Mouse (Mus musculus): ENCODE results near the gene Spock3.

DNA sequence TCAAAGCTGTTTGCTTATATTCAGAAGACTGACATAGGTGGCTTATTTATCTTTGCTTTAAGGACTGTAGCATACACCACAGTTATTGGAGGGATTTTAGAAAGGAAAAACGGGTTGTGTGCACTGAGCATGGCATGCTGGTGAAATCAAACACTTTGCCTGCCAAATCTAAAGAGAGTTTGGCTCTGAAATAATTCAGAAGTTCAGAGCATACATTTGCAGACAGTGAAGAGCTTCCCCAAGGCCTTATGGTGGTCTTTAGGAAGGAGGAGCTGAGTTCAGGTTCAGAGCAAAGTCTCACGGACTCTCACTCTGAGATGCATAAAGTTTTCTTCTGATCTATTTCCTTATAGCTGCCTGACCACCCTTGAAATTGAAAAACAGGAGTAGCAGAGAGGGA, at the start of gene Spock3:
- no peak for TF ChIP-seq CTCF (IDR thresholded peaks at IDR 0.05)
- TF ChIP-seq EP300 (IDR thresholded peaks at IDR 0.05) = no peak
